Mouse (Mus musculus) left cerebral cortex, adult 9 months (tissue): ENCODE measurements around the gene Schip1.

ENCODE experiments used
- DNase-seq, 2 experiments: peaks; one replicate each; pipeline ENCODE4 v3.0.0; 2022; ENCODE audit warnings: low spot score in 2 of 2

Gene Schip1

DNA sequence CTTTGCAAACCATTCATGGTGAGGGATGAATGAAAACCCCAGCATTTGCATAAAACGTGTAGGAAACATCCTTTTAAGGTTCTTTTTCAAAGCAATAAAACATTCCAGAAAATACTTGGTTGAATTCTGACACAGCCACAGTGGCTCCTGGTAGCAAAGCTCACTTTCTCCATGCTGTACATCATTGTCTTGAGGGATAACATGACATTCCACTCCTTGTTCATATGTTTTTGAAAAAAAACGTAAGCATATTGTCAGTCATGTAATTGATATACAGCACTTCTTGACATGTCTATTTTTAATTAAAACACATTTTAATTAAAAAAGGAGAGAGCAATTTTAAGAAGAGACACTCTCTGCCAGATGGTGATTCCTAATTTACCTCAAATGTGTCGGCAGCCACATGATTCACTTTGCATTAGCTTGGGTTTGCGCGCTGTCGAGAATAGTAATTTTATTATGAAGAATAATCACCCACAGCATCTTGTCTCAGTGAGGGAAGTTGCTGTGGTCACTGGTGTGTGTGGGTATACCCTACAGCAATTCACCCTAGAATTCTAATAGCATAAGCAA, 61.8 kb downstream of the Schip1 start:
- no peak for DNase-seq

DNA sequence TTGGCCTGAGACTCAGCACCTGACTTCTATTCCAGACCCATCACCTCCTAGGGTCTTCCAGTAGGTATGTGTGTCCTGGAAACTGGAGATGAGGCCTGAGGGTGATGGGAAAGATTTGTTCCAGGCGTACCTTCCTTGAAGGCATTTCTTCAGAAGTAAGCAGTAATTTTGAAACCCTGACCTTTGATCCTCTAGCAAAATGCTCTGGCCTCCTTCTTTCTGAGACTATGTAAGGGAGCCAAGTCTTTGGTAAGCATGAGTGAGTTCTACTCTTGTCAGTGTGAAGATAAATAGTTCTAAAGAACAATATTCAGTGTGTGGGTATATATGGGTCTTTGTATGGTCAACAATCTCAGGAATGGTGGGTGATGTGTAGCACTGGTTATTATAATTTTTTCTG, 65.8 kb downstream of the Schip1 start:
- no peak for DNase-seq

DNA sequence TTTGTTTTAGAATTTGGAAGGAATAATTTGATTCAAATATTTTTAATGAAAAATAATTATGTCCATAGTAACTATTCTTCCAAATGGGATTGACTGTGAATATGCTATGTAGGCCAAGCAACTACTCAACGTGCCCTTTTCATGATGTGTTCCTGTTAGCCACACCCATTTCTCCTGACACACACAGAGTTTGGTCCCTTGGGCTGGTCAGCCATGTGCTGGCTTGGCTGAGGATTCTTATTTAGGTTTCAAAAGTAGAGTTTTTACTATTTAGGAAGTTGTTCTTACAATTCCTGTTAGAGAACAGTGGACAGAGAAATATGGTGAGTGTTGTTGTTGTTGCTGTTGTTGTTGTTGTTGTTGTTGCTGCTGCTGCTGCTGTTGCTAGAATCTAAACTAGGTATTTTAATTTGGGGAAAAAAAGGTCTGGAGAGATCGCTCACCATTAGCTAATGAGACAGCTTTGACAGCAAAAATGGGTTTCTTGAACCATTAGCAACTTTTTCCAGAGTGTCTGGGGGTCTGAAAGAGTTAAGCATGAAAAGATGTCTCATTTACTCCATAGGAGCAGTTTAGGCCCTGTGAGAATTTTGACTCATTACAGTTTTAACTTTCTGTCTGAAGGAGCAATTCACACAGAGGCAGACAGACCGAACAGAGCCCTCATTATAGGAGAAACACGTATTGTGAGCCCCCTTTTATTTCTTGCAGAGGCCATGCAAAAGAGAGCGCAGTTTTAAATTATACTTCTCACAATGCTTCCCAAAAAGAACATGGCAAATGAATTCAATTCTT, 74.4 kb downstream of the Schip1 start:
- no peak for DNase-seq

DNA sequence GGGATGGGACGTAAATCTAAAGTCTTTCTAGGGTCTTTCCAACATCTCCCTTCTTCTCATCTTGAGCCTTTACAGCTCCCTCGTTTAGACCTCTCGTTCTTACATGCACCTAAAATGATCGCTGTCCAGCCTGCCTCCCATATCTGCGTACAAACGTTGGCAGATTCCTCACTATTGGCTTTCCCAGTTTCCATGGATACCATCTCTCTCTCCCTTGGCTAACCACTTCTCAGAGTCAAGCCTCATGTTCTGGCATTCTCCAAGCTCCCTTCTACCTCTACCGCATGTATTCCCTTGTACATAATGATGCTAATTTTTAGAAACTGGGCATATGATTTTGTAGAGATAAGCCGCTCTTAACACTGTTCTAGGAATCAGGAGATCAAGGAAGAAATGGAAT, 86.1 kb downstream of the Schip1 start:
- no peak for DNase-seq

DNA sequence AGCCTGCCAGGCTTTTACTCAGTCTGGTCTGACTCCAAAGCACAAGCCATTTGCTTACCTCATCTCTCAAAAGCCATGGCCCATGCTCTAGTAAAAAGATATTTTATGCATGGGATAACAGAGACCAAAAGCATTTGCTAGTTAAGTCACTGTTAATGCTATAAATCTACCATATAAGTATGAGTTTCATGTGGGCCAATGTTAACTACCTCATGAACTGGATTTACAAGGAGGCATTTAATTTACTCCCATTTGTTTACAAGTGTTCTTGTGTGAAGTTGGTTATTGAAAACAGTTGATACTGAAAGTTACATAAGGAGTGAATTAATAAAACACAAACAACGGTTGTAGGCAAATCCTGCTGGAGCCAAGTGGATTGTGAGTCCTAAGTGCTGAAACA, 95.6 kb downstream of the Schip1 start:
- no peak for DNase-seq

DNA sequence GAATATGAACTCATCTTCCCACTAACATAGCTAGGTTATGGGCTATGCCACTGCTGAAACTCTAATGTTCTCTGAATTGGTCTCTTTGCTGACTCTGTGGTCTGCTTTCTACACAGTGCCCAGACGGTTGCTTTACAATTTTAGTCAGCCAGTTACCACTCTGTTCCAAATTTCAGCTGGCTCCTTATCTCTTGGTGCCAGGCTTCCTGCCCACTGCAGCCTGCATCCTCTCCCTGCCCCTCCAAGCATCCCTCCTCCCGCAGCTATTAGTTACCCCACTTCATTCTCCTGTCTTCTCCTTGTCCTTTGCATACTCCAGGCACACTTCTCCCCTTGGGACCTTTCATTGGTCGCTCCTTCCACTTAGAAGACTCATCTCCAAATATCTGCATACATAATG, 96.2 kb downstream of the Schip1 start:
- DNase-seq = no peak

DNA sequence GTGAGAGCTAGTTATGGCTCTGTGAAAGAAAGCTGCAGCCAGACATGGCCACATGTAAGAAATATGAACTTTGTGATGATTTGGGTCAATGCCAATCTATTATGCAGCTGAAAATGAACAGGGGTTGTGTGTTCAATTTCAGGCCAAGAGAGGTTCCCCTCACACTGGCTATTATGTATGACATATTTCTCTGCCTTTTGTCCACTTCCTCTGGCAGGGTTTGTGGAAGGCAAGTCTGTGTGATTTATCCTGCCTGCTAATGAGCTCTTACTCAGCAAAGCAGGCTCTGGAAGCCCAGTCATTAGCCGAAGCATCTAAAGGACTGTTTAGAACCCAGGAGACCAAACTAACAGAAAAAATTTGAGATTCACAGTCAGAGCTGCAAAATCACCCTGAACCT, 113.6 kb downstream of the Schip1 start:
- no peak for DNase-seq

DNA sequence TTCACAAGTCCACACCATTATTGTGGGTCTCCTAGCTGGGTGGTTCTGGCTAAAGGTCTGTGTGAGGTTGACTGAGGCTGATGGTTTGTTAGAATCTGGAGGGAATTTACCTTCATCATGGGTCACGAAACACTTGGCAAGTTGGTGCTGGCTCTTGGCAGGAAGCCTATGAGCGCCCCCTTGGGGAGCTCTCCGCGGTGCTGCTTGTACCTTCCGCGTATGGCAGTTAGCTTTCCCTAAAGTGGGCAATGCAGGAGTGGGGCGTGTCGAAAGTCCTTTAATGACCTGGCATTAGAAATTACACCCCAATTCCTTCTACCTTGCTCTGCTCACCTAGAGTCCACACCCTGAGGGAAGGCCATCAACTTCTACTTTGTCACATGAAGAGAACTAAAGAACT, 122.9 kb downstream of the Schip1 start:
- DNase-seq = no peak

DNA sequence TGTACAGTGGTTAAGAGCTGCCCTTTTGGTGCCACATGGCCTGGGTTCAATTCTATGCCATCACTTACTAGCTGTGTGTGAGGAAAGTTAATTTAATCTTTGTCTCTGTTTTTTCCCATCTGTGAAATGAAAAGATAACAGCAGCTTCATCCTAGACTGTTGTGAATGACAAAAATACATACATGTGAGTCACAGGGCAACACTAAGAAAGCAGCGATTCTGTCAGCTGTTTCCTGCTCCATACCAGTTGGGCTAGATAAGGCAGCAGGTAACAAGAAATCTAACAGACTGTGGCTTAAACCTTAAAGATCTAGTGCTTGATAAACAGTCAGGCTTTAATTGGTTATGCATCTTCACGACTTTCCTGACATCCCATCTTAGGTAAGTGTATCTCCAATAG, 124.5 kb downstream of the Schip1 start:
- DNase-seq = no peak

DNA sequence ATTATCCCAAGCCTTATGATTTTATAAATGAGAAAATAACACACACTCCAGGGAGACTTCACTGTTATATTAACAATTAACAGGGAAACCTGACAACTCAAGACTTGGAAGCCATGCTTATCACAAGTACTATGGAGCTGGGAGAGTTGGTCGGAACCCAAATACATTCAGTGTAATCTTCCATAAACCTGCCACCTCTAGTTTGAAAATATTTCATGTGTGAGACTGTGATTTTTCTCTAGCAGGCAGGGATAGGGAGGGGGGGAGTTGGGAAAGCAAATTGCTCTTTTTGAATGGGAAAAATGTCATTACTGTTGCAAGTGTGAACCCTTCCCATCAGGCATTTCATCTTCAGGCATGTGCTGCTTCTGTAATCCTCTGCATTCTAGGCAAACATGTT, 132.3 kb downstream of the Schip1 start:
- DNase-seq = no peak

DNA sequence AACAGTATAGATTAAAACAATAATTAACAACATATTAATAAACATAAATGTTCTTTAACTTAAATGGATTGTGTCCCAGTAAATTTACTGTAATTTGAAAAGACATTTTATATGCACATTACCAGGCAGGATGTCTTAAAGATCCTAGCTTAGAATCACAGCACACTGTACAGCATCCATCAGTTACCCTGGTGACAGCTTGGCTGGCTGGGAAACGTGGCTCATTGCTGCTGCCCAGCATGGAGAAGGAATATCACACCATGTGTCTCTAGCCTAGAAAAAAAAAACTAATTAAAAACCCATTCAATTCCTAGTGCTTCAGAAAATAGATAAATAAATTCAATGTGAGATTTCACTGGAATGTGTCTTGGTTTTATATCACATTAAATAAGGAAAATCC, 136.6 kb downstream of the Schip1 start:
- DNase-seq = no peak

DNA sequence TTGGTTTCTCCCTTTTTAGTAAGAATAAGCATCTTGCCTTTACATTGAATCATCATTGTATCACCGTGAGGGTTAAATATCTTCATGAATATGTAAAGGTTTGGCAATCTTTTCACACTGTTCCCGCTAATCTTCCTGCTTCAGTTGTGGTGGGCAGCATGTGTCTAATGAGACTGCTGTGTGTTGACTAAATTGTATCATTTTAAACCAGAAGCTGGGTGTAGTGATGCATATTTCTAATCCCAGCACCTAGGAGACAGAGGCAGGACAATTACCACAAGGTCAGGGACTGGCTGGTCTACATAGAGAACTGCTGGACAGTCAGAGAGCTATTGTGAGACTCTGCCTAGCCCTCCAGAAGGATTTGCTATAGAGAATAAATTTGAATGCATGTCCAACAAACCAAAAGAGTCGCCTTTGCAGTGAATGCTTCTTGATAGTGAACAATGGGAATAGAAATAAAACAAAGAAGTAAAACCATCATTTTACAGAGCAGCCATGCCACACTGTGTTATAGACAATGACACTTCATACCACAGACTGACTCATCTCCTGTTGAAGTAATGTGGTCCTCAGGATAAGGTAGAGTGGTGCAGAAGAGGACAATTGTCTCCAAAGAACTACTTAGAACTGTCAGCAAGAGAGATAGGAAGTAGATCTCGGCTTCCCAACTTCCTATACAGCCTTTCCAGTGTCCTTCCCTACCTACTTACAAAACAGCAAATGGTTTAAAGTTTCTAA, 137.7 kb downstream of the Schip1 start:
- no peak for DNase-seq

DNA sequence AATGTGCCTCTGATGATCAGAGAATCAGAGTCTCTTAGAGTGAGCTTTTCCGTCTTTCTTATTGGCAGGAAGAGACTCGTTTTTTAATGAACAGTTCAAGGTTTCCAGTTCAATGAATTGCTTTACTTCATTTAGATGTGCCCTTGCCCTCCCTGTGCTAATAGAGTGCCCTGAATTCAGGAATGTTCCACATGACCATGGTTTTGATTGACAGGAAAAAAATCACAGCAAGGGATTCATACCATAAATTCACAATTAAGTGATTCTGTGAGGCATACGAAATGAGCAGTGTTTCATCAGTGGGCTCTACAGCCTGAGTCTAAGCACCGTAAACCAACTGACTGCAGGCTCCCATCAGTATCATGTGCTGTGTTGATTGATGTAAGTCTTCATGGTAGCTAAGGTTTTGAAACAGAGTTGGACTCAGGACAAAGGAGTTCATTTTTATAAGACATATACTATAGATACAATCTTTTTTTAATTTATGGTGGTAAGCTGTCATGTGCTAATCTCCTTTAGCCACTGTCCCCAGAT, 139.4 kb downstream of the Schip1 start:
- DNase-seq = no peak

DNA sequence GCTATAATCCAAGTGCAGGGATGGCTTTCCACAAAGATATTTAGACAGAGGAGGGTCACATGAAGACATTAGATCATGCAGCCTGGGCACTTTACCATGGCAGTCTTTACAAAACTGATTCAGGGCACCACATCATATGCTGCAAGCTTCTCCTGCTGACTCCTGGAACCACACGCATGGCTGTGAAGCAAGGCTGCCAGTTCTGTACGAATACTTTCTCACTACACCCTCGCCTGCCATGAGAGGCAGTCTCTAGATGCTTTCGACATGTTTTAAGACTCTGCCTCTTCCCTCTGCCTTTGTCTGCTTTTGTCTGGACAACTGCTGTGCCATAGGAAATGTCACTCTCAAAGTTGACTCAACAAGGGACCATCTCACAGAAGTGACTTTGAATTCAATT, 145.8 kb downstream of the Schip1 start:
- no peak for DNase-seq

DNA sequence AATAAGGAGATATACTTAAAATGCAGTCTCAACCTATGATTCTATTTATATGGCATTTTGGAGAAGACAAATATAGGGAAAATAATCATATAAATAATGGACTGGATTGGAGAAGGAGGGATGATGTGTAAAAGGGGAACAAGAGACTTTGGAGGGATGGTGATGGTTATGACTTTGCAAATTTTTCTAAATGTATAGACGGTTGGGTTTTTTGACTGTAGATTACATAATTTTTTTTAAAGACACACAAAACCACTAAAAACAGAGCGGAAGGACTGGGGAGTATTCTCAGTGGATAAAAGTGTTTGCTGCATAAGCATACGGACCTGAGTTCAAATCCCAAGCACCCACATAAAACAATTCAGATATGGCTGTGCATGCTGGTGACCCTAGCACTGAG, 156.8 kb downstream of the Schip1 start:
- DNase-seq = no peak

DNA sequence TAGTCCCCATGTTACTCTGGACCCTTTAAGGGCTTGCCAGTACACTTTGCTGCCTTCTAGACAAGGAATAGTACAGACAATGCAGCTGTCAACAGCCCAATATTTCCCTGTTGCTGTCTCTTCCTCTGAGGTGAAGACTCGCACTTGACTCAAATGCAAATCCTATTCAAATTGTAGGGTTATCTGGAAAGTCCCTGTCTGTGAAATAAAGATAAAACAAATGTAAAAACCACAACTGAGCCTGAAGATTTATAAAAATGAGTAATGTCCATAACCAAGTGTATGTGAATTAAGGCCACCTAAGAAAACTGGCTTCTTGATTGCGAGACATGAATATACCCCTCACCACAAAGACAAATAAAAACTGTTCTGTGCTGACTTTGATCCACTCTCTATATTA, 175.3 kb downstream of the Schip1 start:
- no peak for DNase-seq

DNA sequence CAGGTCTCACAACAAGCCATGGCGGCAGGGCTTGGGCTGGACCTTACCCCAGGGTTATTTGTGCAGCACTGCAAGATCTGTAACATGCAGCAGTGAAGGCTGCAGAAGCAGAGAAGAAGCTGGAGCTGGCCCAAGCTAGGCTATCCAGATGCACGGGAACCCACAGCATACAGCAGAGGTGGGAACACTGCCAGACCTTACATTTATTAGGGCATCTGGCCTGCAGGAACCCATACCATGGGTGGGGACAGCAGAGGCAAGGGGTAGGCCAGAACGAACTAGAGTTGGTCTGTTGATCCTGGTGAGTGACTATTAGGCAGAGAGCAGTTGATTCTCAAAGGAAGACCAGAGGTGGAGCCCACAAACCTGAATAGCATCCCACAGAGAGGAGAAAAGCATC, 178.6 kb downstream of the Schip1 start:
- DNase-seq = no peak

DNA sequence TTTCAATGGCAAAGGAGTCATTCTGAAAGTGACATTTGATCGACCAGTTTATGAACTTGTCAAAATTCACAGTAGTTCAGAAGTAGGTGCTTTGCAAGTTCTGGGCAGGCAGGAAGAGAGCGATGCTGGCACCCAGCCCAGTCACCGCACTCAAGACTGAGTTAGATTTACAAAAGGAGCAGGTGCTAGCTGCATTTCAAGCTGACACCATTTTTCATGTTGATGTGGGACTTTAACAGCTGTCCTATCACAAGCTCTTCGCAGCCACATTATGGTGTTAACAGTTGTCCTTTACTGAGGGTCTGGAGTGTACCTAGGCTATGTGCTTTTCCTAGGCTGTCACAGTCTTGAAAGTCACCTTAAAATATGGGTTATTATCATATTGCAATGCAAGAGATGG, 181.6 kb downstream of the Schip1 start:
- no peak for DNase-seq

DNA sequence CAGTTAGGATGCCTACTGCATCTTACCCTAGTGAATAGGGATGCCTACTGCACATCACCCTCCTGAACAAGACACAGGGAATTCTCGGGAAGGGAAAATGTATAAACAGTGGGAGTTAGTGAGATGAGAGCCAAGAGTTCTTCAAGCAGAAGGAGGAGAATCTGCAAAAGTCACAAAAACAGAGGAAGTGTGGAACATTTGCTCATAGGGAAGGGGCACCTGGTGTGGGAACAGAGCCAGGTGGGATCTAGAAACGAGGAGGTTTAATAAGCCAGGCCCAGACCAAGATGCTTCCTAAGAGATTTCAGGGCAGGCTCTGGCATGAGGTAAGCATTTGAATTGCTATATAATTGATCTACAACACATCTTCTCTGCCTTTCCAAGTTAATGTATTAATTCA, 186.0 kb downstream of the Schip1 start:
- peak in 1 of 2 experiments; percentile 28 for DNase-seq

DNA sequence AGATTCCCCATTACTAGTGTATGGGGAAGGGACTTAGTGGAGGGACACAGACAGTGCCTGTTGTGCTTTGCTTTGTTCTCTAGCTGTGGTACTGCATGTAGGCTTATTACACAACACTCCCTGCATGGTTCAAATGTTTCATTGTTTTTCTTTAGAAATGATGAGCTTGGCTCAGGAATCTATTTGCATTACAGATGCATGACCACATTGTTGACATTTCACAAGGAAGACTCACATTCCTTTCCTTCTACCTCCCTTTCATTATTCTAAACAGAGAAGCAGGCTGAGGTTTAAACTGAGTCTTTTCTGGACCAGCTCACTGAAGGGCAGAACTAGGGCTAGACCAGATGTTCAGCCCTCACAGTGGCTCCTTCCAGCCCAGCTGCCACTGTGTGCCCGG, 187.7 kb downstream of the Schip1 start:
- no peak for DNase-seq

DNA sequence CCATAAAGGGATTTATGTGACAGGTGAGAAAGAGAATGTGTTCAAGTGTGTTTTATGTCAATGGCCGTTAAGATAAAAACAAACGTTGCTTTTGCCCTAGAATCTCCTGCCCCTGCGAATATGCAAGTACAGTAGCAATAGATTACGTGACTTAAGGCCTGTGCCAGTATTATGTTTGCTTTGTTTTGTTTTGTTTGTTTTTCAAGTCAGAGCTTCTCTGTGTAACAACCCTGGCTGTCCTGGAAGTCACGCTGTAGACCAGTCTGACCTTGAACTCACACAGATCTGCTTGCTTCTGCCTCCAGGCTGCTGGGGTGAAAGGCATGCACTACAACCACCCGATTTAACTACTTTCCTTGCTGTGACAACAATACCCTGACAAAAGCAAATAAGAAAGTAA, 197.7 kb downstream of the Schip1 start:
- DNase-seq = no peak

DNA sequence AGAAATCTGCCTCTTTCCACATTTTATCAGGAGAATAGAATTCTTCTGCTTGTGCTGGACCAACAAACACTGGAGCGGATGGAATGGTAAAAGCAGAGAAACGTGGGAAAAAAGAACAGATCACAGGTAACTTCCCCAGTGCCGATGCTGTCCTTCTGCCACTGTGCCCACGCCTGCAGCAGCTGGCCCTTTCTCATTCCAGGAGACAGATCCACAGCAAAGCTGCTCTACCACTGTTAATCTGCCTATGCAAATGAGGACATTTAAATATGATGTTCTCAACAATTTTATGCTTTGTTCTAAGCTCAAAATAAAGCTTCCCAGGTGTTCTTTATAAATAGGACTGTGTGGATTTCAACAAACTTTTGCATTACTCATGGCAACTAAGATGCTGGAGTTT, 203.3 kb downstream of the Schip1 start:
- peak in 1 of 2 experiments; percentile 46 for DNase-seq

DNA sequence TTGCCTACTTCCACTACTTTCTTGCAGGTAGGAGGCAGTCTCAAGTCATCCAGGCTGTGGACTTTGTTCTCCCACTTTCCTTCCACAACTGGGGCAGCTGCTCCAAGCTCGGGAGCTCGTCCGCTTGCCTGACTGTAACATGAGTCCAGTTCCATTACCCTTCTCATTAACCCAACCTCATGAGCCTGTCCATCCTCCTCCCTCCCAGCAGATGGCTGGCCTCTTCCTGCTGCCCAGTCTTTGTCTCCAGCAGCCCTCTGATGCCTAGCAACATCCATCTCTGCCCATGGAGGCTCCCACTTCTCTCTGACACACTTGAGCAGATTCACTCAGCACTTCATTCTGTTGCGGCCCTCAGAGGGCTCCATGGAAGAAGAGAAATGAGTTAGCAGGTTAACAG, 204.6 kb downstream of the Schip1 start:
- no peak for DNase-seq
